Mouse (Mus musculus) liver, embryonic 12.5 days (tissue): ENCODE data around the gene Adam12. TPM values are rescaled to one million over a fixed set of nuclear protein-coding genes. Genes with fewer than 3 reads are reported as not detected.

Experiments used
- ATAC-seq: fragments of 200-750 bp; cut with Nextera tagmentation; 2 replicates; pipeline ENCODE4 v1.8.0; 2017; ENCODE audit warnings: moderate number of reproducible peaks, mild to moderate bottlenecking, moderate library complexity
- H3K27ac ChIP-seq: fragments of 300-500 bp; sonication (generic); 2 replicates; pipeline ENCODE4 v1.5.1; 2016; ENCODE audit warnings: mild to moderate bottlenecking
- H3K27me3 ChIP-seq: fragments of 300-500 bp; sonication (generic); replicated peaks from 2 replicates; pipeline ENCODE4 v1.6.1; 2016; ENCODE audit warnings: mild to moderate bottlenecking, moderate library complexity
- H3K36me3 ChIP-seq: fragments of 300-500 bp; sonication (generic); 2 replicates; pipeline ENCODE4 v1.6.1; 2016; ENCODE audit warnings: mild to moderate bottlenecking, moderate library complexity
- H3K4me1 ChIP-seq: fragments of 300-500 bp; sonication (generic); 2 replicates; pipeline ENCODE4 v1.6.1; 2016
- H3K4me2 ChIP-seq: fragments of 300-500 bp; sonication (generic); 2 replicates; pipeline ENCODE4 v1.6.1; 2016; ENCODE audit warnings: mild to moderate bottlenecking, moderate library complexity
- H3K4me3 ChIP-seq: fragments of 300-500 bp; sonication (generic); 2 replicates; pipeline ENCODE4 v1.5.1; 2016; ENCODE audit warnings: mild to moderate bottlenecking, moderate library complexity
- H3K9ac ChIP-seq: fragments of 300-500 bp; sonication (generic); 2 replicates; pipeline ENCODE4 v1.6.1; 2016; ENCODE audit warnings: mild to moderate bottlenecking, moderate library complexity
- H3K9me3 ChIP-seq: fragments of 300-500 bp; sonication (generic); replicated peaks from 2 replicates; pipeline ENCODE4 v1.6.1; 2016; ENCODE audit warnings: mild to moderate bottlenecking, moderate library complexity
- WGBS: fragments of 180-500 bp; shearing (Covaris S2); methylation state at CpG from one replicate; pipeline ENCODE4 v1.1.7; 2016; ENCODE audit not compliant: insufficient replicate concordance; 5-methylcytosine and 5-hydroxymethylcytosine counted together
- polyA plus RNA-seq: library from polyadenylated mRNA; unstranded; fragments of >200 nt; fragmentation: Nextera tagmentation; extraction: Ambion mirVana; gene quantifications from 2 replicates; pipeline ENCODE4 v1.2.1, GENCODE M21; 2016

The Adam12 gene
- polyA plus RNA-seq, 1 experiment from 2014 or later, result 6.5 TPM

- H3K9me3 ChIP-seq, result no peaks in the 10 kb centered on the region
- H3K4me3 ChIP-seq, result no peak overlapping the region
- WGBS, result 37% methylated on average over 1 of the region's 1 CpGs
- no peaks in the 10 kb centered on the region for H3K27me3 ChIP-seq
- no peak overlapping the region for H3K9ac ChIP-seq
- H3K4me1 ChIP-seq, result peaks cover 5% of the 10 kb centered on the region; the same call in 1 of the 2 replicates
- H3K4me2 ChIP-seq, result no peak overlapping the region
- H3K36me3 ChIP-seq, result no peaks in the 10 kb centered on the region
- no peak overlapping the region for H3K27ac ChIP-seq
- no peak for ATAC-seq
These were observed 8.6 kb upstream of the Adam12 start for GRCm38 (mm10) chr7:134240579-134240978.

- ATAC-seq, result no peak
- no peak overlapping the region for H3K4me3 ChIP-seq
- H3K4me1 ChIP-seq, result peaks cover 5% of the 10 kb centered on the region; the same call in 1 of the 2 replicates
- no peak overlapping the region for H3K4me2 ChIP-seq
- H3K27ac ChIP-seq, result no peak overlapping the region
- H3K27me3 ChIP-seq, result no peaks in the 10 kb centered on the region
- no peaks in the 10 kb centered on the region for H3K36me3 ChIP-seq
- no peaks in the 10 kb centered on the region for H3K9me3 ChIP-seq
- H3K9ac ChIP-seq, result no peak overlapping the region
- 75% methylated on average over 3 of the region's 3 CpGs for WGBS
These were observed 6.9 kb upstream of the Adam12 start for GRCm38 (mm10) chr7:134238863-134239262.

GRCm38 (mm10) chr7:134237356-134237755 lies 5.4 kb upstream of the Adam12 start:
- Histone ChIP-seq H3K27me3 (no peaks in the 10 kb centered on the region), H3K4me3 (no peak overlapping the region), H3K9me3 (no peaks in the 10 kb centered on the region), H3K27ac (no peak overlapping the region), H3K36me3 (no peaks in the 10 kb centered on the region), H3K4me2 (no peak overlapping the region), H3K4me1 (peaks cover 5% of the 10 kb centered on the region; the same call in 1 of the 2 replicates), H3K9ac (no peak overlapping the region)
- no peak for ATAC-seq
- 63% methylated on average over 2 of the region's 2 CpGs for WGBS

DNA sequence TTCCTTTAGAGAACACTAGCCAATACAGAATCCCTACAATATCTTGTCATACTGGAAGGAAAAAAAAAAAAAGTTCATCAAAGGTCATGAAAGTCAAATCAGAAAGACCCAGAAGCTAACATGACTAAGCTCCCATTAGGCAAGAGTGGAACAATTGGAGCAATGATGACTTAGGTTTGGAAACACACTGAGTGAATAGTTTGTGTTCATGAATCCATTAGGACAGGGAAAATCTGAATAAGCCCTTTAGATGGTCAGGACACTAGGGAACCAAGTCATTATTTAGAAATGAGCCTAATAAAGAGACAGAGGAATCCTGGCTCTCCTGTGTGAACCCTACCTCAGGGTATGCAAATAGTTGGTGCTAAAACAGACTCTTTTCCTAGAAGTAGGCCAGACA lies 4.8 kb upstream of the Adam12 start:
- H3K27ac ChIP-seq, result no peak overlapping the region
- no peak overlapping the region for H3K4me2 ChIP-seq
- H3K36me3 ChIP-seq, result no peaks in the 10 kb centered on the region
- H3K27me3 ChIP-seq, result no peaks in the 10 kb centered on the region
- H3K9me3 ChIP-seq, result no peaks in the 10 kb centered on the region
- H3K4me1 ChIP-seq, result no peaks in the 10 kb centered on the region
- ATAC-seq, result no peak
- no peak overlapping the region for H3K9ac ChIP-seq
- no peak overlapping the region for H3K4me3 ChIP-seq

GRCm38 (mm10) chr7:134235552-134235951 lies 3.6 kb upstream of the Adam12 start:
- Histone ChIP-seq H3K27me3 (no peaks in the 10 kb centered on the region), H3K9me3 (no peaks in the 10 kb centered on the region), H3K4me3 (no peak overlapping the region), H3K4me1 (no peaks in the 10 kb centered on the region), H3K9ac (no peak overlapping the region), H3K4me2 (no peak overlapping the region), H3K36me3 (no peaks in the 10 kb centered on the region), H3K27ac (no peak overlapping the region)
- 58% methylated on average over 2 of the region's 2 CpGs for WGBS
- no peak for ATAC-seq

DNA sequence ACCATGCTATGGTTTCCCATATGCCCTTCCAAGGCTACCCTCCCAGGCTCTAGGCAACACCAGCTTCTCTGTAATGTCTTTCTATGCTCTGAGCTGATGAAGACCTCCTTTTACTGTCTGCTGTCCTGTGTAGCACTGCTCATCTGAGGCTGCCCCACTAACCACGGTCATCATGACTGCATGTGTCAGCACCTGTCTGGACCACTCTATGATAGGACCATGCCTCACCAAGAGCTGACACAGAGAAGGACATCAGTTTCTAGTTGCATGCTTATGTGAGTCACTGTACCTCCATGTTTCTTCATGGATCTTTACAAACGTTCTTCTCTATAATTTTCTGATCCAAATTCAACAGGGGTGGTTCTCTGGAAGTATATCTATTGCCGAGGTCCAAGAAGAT lies 1.2 kb downstream of the Adam12 start:
- no peak overlapping the region for H3K4me3 ChIP-seq
- no peak overlapping the region for H3K4me2 ChIP-seq
- H3K27me3 ChIP-seq, result peaks cover 10% of the 10 kb centered on the region
- H3K4me1 ChIP-seq, result no peaks in the 10 kb centered on the region; the same call in 1 of the 2 replicates
- 0 out of 2 replicates have a peak overlapping the region, but pooled peaks have one; percentile 1 for H3K27ac ChIP-seq
- no peak for ATAC-seq
- WGBS, result 56% methylated on average over 3 of the region's 3 CpGs
- no peaks in the 10 kb centered on the region for H3K36me3 ChIP-seq
- no peaks in the 10 kb centered on the region for H3K9me3 ChIP-seq
- no peak overlapping the region for H3K9ac ChIP-seq

DNA sequence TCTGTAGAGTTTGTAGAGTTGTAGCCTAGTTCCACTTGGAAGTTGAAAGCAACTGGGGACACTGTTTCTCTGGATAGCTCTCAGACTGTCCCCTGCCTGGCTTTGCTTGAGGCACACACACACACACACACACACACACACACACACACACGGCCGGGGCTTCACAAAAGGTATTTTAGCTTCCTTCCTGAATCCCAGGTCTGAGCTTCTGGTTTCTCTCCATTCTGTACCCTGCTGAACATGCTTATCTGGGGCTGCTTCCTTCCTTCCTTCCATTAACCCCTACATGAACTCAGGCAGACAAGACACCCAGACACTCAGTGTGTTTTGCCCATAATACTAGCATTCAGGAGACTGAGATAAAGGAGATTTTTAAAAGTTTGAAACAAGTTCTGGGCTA lies 2.0 kb downstream of the Adam12 start:
- H3K9ac ChIP-seq, result no peak overlapping the region
- H3K4me3 ChIP-seq, result no peak overlapping the region
- H3K36me3 ChIP-seq, result no peaks in the 10 kb centered on the region
- 20% methylated on average over 2 of the region's 2 CpGs for WGBS
- no peak for ATAC-seq
- H3K27me3 ChIP-seq, result peaks cover 18% of the 10 kb centered on the region
- H3K27ac ChIP-seq, result 0 out of 2 replicates have a peak overlapping the region, but pooled peaks have one; percentile 45
- no peaks in the 10 kb centered on the region; the same call in 1 of the 2 replicates for H3K4me1 ChIP-seq
- no peak overlapping the region for H3K4me2 ChIP-seq
- H3K9me3 ChIP-seq, result no peaks in the 10 kb centered on the region

GRCm38 (mm10) chr7:134227773-134228455 lies 4.0 kb downstream of the Adam12 start:
- ATAC-seq, result no peak

DNA sequence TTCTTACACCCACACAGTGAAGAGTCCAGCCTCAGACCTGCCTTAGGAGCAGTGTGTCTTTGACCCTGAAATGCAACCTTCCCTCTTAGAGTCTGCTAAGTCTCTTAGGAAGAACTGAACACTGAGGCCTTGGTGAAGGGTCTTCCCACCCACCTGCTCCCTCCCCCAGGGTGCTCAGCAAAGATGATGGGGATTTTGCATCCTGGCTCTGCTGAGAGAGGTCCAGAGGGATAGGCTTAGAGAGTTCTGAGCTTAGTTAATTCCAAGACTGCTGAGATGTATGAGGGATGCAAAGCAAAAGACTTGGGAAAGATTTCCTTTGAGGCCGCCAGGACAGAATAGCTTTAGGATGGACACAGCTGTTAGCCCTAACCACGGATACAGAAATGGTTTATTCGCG lies 4.8 kb downstream of the Adam12 start:
- peaks cover 33% of the 10 kb centered on the region for H3K27me3 ChIP-seq
- no peak overlapping the region for H3K27ac ChIP-seq
- ATAC-seq, result no peak
- H3K36me3 ChIP-seq, result no peaks in the 10 kb centered on the region
- 72% methylated on average over 4 of the region's 4 CpGs for WGBS
- no peak overlapping the region for H3K9ac ChIP-seq
- no peaks in the 10 kb centered on the region for H3K9me3 ChIP-seq
- H3K4me1 ChIP-seq, result no peaks in the 10 kb centered on the region; the same call in 1 of the 2 replicates
- H3K4me3 ChIP-seq, result no peak overlapping the region
- no peak overlapping the region for H3K4me2 ChIP-seq

More at GRCm38 (mm10) chr7:134227773-134228455, 4.0 kb downstream of the Adam12 start:
- Histone ChIP-seq H3K27me3 (peaks cover 33% of the 10 kb centered on the region), H3K36me3 (no peaks in the 10 kb centered on the region), H3K4me3 (no peak overlapping the region), H3K27ac (no peak overlapping the region), H3K4me1 (no peaks in the 10 kb centered on the region; the same call in 1 of the 2 replicates), H3K9me3 (no peaks in the 10 kb centered on the region), H3K9ac (no peak overlapping the region), H3K4me2 (no peak overlapping the region)
- WGBS, result 42% methylated on average over 13 of the region's 13 CpGs

- no peak overlapping the region for H3K4me3 ChIP-seq
- peaks cover 33% of the 10 kb centered on the region for H3K27me3 ChIP-seq
- no peak overlapping the region for H3K27ac ChIP-seq
- H3K9ac ChIP-seq, result no peak overlapping the region
- 49% methylated on average over 3 of the region's 3 CpGs for WGBS
- H3K36me3 ChIP-seq, result no peaks in the 10 kb centered on the region
- H3K9me3 ChIP-seq, result no peaks in the 10 kb centered on the region
- H3K4me1 ChIP-seq, result no peaks in the 10 kb centered on the region; the same call in 1 of the 2 replicates
- no peak overlapping the region for H3K4me2 ChIP-seq
- ATAC-seq, result no peak
These were observed 5.7 kb downstream of the Adam12 start for GRCm38 (mm10) chr7:134226231-134226630.

- Histone ChIP-seq H3K4me3 (peak overlapping the region; percentile 53), H3K4me2 (peak overlapping the region; percentile 60), H3K9ac (peak overlapping the region; percentile 50), H3K27me3 (peaks cover 33% of the 10 kb centered on the region), H3K36me3 (no peaks in the 10 kb centered on the region), H3K4me1 (no peaks in the 10 kb centered on the region; the same call in 1 of the 2 replicates), H3K27ac (peak overlapping the region; percentile 67), H3K9me3 (no peaks in the 10 kb centered on the region)
- no peak for ATAC-seq
- WGBS, result 1% methylated on average over 86 of the region's 90 CpGs
These were observed 7.0 kb downstream of the Adam12 start for GRCm38 (mm10) chr7:134224741-134225612.

DNA sequence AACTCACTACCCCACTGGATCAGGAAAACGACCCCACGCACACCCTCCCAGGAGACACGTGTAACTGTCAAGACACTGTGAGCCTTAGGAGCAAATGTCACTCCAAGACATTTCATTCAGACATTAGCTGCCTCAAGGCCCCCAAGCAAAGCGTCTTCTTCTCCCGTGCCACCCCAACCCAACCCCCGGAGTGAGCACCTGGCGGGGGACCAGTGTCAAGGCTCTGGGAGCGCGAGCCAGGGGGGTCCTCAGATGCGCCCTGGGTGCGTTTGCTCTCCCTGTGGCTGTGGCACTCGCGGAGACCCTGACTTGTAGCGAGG lies 7.6 kb downstream of the Adam12 start:
- Histone ChIP-seq H3K4me3 (peak overlapping the region; percentile 53), H3K9ac (peak overlapping the region; percentile 50), H3K9me3 (no peaks in the 10 kb centered on the region), H3K36me3 (no peaks in the 10 kb centered on the region), H3K27me3 (peaks cover 33% of the 10 kb centered on the region), H3K4me1 (no peaks in the 10 kb centered on the region), H3K27ac (peak overlapping the region; percentile 67), H3K4me2 (peak overlapping the region; percentile 60)
- 0 out of 2 replicates have a peak, but pooled peaks have one; percentile 32 for ATAC-seq
- WGBS, result under 1% methylated on average over 14 of the region's 14 CpGs
